ENCODE assay signal across 8 mouse cellular contexts in the genomic region with DNA sequence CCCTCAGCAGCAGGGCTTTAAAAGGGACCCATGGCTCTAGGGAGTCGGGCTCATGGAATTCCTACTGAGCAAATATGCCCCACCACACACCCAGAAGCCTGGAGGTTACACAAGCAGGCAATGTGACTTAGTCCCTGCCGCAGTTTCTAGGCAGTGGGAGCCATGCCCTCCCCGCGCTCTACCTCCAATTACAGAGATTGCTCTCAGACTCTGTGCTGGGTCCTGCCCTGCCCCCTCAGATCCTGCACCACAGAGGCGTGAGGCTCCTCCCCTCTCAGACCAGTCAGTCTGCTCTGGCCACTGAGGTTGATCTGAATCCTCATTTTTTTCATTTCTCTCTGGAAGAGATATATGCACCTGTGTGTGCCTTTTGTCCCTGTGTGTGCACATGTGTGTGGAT. TPM values are rescaled to one million over a fixed set of nuclear protein-coding genes. Genes with fewer than 3 reads are reported as not detected.
DNase-seq lines count a peak whose midpoint lies in the region; ATAC-seq lines count a peak whose summit lies in the region.
"Had no signal": no experiment of that assay in that cellular context is flagged by ENCODE, and none has a peak within 500 bp of the region (broad histone marks: within the 10 kb centered on the region; RNA-seq: fewer than 3 reads in every experiment).

No protein-coding gene starts in this region.

- H3K4me2 ChIP-seq in limb, embryonic 11.5 days (ENCODE audit: low read depth, severe bottlenecking): no peak overlapping the region

- peaks cover 14% of the 10 kb centered on the region for H3K4me1 ChIP-seq in embryonic facial prominence, embryonic 10.5 days
- H3K4me1 ChIP-seq in limb, embryonic 11.5 days (ENCODE audit: control insufficient read depth, insufficient read depth, low read length): peaks cover 3% of the 10 kb centered on the region; the same call in 1 of the 2 replicates

- H3K27ac ChIP-seq in embryonic facial prominence, embryonic 10.5 days (replicated peaks): peak overlapping the region; percentile 35; the same call in 1 of the 2 replicates
- no peak overlapping the region for H3K27ac ChIP-seq in limb, embryonic 11.5 days (replicated peaks; ENCODE audit: low read depth, low read length)

- 6% methylated on average over 5 of the region's 5 CpGs for WGBS in embryonic facial prominence, embryonic 10.5 days
- WGBS in limb, embryonic 11.5 days: 4% methylated on average over 5 of the region's 5 CpGs

- H3K27me3 ChIP-seq in embryonic facial prominence, embryonic 10.5 days (replicated peaks; ENCODE audit: low read depth, poor library complexity, severe bottlenecking): no peaks in the 10 kb centered on the region
- no peaks in the 10 kb centered on the region for H3K27me3 ChIP-seq in limb, embryonic 11.5 days (ENCODE audit: control insufficient read depth, insufficient read depth, low read length)

- no peaks in the 10 kb centered on the region for H3K36me3 ChIP-seq in embryonic facial prominence, embryonic 10.5 days (replicated peaks)
- no peaks in the 10 kb centered on the region for H3K36me3 ChIP-seq in limb, embryonic 11.5 days (ENCODE audit: control insufficient read depth, insufficient read depth, low read length)

- peaks cover 1% of the 10 kb centered on the region for H3K9me3 ChIP-seq in embryonic facial prominence, embryonic 10.5 days
- H3K9me3 ChIP-seq in limb, embryonic 11.5 days (ENCODE audit: control insufficient read depth, low read length): no peaks in the 10 kb centered on the region

- peak; percentile 27 to 43 for DNase-seq in kidney, postnatal 4 days
- DNase-seq in kidney, adult 9 months: no peak
- peak; percentile 63 for DNase-seq in embryonic facial prominence, embryonic 10.5 days (ENCODE audit: low spot score)
- peak; percentile 41 for DNase-seq in limb, embryonic 11.5 days (ENCODE audit: low spot score)
- peak; percentile 52 for DNase-seq in retina, postnatal 1 day
- DNase-seq in adipocyte (ENCODE audit: low spot score): no peak
- DNase-seq in T-cell, adult 2 months (ENCODE audit: low spot score): no peak
- DNase-seq: thymus, postnatal 4 days had no signal

- peak overlapping the region; percentile 20; the same call in 1 of the 2 replicates for H3K4me3 ChIP-seq in embryonic facial prominence, embryonic 10.5 days
- no peak overlapping the region for H3K4me3 ChIP-seq in limb, embryonic 11.5 days (ENCODE audit: low read depth, low read length)

- no peak for ATAC-seq in limb, embryonic 11.5 days (ENCODE audit: insufficient number of reproducible peaks, low FRiP score, low TSS enrichment, low read depth)

- no peak overlapping the region for H3K9ac ChIP-seq in limb, embryonic 11.5 days (ENCODE audit: low read length)

RNA-seq across cellular contexts. Expression of gene Creg2, which starts 14.6 kb away (rescaled TPM):
- 0.06 and 0.14 TPM in 2 replicates for polyA plus RNA-seq in embryonic facial prominence, embryonic 10.5 days (2016; fragmentation: Nextera tagmentation; extraction: Ambion mirVana)
- polyA plus RNA-seq in limb, embryonic 11.5 days (2014; fragmentation: Nextera tagmentation; extraction: Ambion mirVana): 0.10 TPM in 1 of 2 replicates, not detected in the other

RNA-seq across cellular contexts. Expression of gene Rnf149, which starts 59.5 kb away (rescaled TPM):
- 23.1 and 23.4 TPM in 2 replicates for polyA plus RNA-seq in embryonic facial prominence, embryonic 10.5 days (2016; fragmentation: Nextera tagmentation; extraction: Ambion mirVana)
- polyA plus RNA-seq in limb, embryonic 11.5 days (2014; fragmentation: Nextera tagmentation; extraction: Ambion mirVana): 26.2 and 32.4 TPM in 2 replicates

Comparison
In these comparisons a context has a peak if more than half of its experiments do, and no peak if none do; other contexts are left out.
1. DNase-seq: peak in kidney, postnatal 4 days (2 of 2), embryonic facial prominence, embryonic 10.5 days (single experiment), limb, embryonic 11.5 days (single experiment) and retina, postnatal 1 day (single experiment); none in kidney, adult 9 months (single experiment), adipocyte (single experiment) and T-cell, adult 2 months (single experiment).